Mouse (Mus musculus) gastrocnemius, postnatal 10 days (tissue): ENCODE results near the gene Hid1. TPM values are rescaled to one million over a fixed set of nuclear protein-coding genes. Genes with fewer than 3 reads are reported as not detected.

Experiments used
- DNase-seq: peaks from one replicate; pipeline ENCODE4 v3.0.0; 2021; ENCODE audit warnings: mixed read lengths
- total RNA-seq, 2 experiments: library from RNA; stranded (reverse); gene quantifications; 2 replicates each; pipeline ENCODE4 v1.2.3; 2021

Hid1 gene
- total RNA-seq, 2 experiments from 2014 or later = 5.7 to 6.1 TPM

DNA sequence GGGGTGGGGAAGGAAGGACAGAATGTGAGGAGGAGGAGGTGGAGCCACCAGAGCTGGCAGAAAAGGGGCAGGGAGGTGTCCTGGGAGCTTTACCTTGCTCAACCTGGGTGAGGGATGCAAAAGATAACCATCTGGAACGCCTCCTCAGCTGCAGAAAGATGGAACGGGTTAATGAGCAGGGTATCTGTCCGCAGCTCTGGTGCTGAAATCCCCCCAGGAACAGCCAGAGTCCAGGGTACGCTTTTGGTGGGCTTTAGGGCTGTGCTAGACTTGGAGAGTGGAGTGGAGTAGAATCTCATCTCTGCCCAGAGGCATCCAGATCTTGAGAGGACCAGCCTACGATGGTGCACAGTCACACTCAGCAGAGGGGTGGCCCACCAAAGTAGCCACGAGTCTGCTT, 31.4 kb downstream of the Hid1 start:
- no peak for DNase-seq

- no peak for DNase-seq
These were observed 32.3 kb downstream of the Hid1 start for GRCm38 (mm10) chr11:115335223-115335622.

GRCm38 (mm10) chr11:115334531-115334930, 33.0 kb downstream of the Hid1 start, which contains the start of gene Otop3:
TSS of gene Otop3 (plus strand) at chr11:115334731.
- no peak for DNase-seq

DNA sequence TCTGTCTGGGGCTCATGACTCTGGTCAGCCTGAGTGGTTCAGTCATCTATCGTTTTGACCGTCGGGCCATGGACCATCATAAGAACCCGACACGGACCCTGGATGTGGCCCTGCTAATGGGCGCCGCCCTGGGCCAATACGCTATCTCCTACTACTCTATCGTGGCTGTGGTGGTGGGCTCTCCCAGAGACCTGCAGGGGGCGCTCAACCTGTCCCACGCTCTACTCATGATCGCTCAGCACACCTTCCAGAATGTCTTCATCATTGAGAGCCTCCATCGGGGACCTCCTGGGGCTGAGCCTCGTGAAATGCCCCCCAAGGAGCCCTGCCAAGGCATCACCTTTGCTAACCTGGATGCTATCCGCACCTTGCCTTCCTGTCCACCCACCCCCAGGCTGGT, 38.2 kb downstream of the Hid1 start:
- no peak for DNase-seq

- DNase-seq = no peak
These were observed 40.8 kb downstream of the Hid1 start for GRCm38 (mm10) chr11:115326730-115327129.

GRCm38 (mm10) chr11:115323354-115323753, 44.2 kb downstream of the Hid1 start:
- no peak for DNase-seq

DNA sequence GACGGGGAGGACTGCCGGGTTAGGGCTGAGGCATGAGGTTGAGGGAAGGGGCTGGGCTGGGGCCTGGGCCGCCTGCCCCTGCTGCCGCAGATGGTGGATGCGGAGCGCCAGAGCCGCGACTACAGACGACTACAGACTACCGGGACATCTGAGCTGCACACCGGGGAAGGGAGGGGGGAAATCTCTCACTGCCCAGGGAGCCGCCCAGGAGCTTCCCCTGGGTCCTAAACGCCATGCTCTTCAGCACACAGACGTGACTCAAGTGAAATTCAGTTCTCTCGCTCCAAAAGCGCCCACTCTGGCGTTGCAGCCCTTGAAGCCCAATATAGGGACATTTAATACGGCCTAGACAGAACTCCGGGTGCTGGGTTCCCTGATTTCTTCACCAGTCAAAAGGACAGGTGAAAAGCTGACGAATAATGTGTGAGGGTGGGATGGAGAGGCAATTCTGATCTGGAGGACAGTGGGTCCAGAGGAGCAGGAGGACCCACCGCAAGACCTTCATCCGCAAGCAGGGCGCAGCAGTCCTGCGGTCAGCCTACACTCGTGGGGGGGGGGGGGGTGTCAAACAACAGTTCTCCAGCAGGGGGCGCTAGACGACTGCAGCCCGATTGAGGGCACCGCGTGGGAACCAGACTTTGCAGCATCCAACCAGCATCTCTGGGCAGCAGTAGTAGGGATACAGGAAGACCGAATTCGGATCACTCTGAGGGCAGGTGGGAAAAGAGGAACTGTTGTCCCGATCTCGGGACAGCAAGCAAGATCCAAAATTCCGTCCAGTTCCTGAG, 45.5 kb downstream of the Hid1 start, which contains the start of gene Ush1g:
Gene Ush1g (minus strand): TSS at position 136 of the 788 bp plus-strand sequence.
- DNase-seq = peak; percentile 77

GRCm38 (mm10) chr11:115319704-115320383, 47.7 kb downstream of the Hid1 start:
- DNase-seq = peak; percentile 50

- DNase-seq = no peak
These were observed 49.1 kb downstream of the Hid1 start for GRCm38 (mm10) chr11:115318245-115319027.

GRCm38 (mm10) chr11:115317204-115317603, 50.4 kb downstream of the Hid1 start:
- no peak for DNase-seq

GRCm38 (mm10) chr11:115314249-115314648, 53.3 kb downstream of the Hid1 start:
- no peak for DNase-seq

- DNase-seq = no peak
These were observed 58.8 kb downstream of the Hid1 start for GRCm38 (mm10) chr11:115308781-115309180.

DNA sequence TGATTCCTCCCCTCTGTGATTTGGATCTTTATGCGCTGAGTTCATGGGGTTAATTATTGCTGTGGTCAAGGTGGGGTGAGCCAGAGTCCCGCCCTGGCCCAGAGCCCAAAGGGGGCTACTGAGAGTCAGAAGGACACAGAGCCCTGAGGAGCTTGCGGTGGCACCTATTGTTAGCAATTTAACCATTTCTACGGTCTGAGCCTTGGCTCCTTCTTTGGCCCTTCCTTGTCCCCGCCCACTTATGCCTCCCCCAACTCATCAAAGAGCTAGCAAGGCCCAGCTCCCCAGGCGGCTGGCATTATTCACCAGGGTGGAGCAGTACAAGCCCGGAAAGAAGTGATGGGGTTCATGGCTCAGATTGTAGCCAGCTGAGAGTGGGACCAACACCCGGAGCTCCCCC, 60.7 kb downstream of the Hid1 start, which contains the start of gene Otop2:
Gene Otop2 (plus strand): TSS at position 301 of the 400 bp plus-strand sequence.
- DNase-seq = no peak

- DNase-seq = no peak
These were observed 64.4 kb downstream of the Hid1 start for GRCm38 (mm10) chr11:115303167-115303566.

- DNase-seq = no peak
These were observed 66.2 kb downstream of the Hid1 start for GRCm38 (mm10) chr11:115301351-115301750.

GRCm38 (mm10) chr11:115300745-115301144, 66.8 kb downstream of the Hid1 start:
- DNase-seq = no peak

DNA sequence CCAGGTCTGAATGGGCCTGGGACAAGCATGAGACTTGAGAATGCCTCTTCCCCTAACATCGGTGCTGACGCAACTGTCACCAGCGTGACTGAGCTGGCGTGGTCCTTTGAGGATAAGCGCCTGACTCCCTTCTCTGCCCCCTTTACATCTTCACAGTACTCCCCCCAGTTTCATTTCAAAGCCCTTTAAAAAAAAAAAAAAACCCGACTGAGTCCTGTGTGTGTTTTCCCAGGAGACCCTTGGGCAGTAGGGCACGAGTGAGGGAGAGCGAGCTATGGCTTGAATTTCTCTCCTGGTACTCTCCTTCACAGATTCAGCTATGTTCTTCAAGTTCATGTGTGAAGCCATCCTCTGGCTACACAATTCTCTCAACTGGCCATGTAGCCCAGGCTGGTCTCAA, 69.4 kb downstream of the Hid1 start:
- DNase-seq = no peak

Other genes starting within 250 kb of the Hid1 start
- gene Cd300lf, start 233.8 kb downstream of the Hid1 start, total RNA-seq = under 1 TPM in 1 of 2 experiments, not detected in 1; 0.34 TPM
- 1 to 10 TPM; 6.5 to 8.3 TPM for gene Slc9a3r1, start 204.4 kb downstream of the Hid1 start, total RNA-seq
- gene Tmem104, start 180.3 kb downstream of the Hid1 start, total RNA-seq = 1 to 10 TPM; 3.9 to 6.4 TPM
- 10 to 100 TPM; 13.7 to 14.8 TPM for gene Nat9, start 179.9 kb downstream of the Hid1 start, total RNA-seq
- under 1 TPM; 0.05 to 0.16 TPM for gene Grin2c, start 100.5 kb downstream of the Hid1 start, total RNA-seq
- gene Fdxr, start 90.7 kb downstream of the Hid1 start, total RNA-seq = 1 to 10 TPM; 5.0 to 5.7 TPM
- gene Fads6, start 70.1 kb downstream of the Hid1 start, total RNA-seq = 1 to 10 TPM in 1 of 2 experiments, under 1 TPM in 1; 0.86 to 1.1 TPM
- gene Otop2, start 60.6 kb downstream of the Hid1 start, total RNA-seq = not detected
- under 1 TPM; 0.09 to 0.16 TPM for gene Ush1g, start 45.7 kb downstream of the Hid1 start, total RNA-seq
- gene Otop3, start 33.0 kb downstream of the Hid1 start, total RNA-seq = not detected
- gene Cdr2l, start 14.2 kb upstream of the Hid1 start, total RNA-seq = 10 to 100 TPM in 1 of 2 experiments, 1 to 10 TPM in 1; 9.8 to 17.0 TPM
- 100 to 1,000 TPM in 1 of 2 experiments, 10 to 100 TPM in 1; 89.1 to 100 TPM for gene Mrpl58, start 36.0 kb upstream of the Hid1 start, total RNA-seq
- 1,000 to 10,000 TPM; 1,026 to 1,088 TPM for gene Atp5h, start 52.2 kb upstream of the Hid1 start, total RNA-seq
- gene Kctd2, start 52.4 kb upstream of the Hid1 start, total RNA-seq = 10 to 100 TPM; 16.2 to 19.4 TPM
- gene Trim80, start 72.8 kb upstream of the Hid1 start, total RNA-seq = not detected
- gene Slc16a5, start 94.7 kb upstream of the Hid1 start, total RNA-seq = not detected
- gene Armc7, start 107.9 kb upstream of the Hid1 start, total RNA-seq = 1 to 10 TPM; 1.2 to 2.4 TPM
- gene Nt5c, start 124.1 kb upstream of the Hid1 start, total RNA-seq = 10 to 100 TPM; 17.3 to 19.0 TPM
- gene Jpt1, start 146.6 kb upstream of the Hid1 start, total RNA-seq = 100 to 1,000 TPM; 132 to 134 TPM
- gene Sumo2, start 168.5 kb upstream of the Hid1 start, total RNA-seq = 100 to 1,000 TPM; 182 to 195 TPM
- gene Nup85, start 196.7 kb upstream of the Hid1 start, total RNA-seq = 10 to 100 TPM; 23.5 to 33.2 TPM
- gene Mrps7, start 236.2 kb upstream of the Hid1 start, total RNA-seq = 10 to 100 TPM; 61.1 to 71.6 TPM
- gene Gga3, start 236.3 kb upstream of the Hid1 start, total RNA-seq = 10 to 100 TPM in 1 of 2 experiments, 1 to 10 TPM in 1; 9.3 to 21.6 TPM
- 10 to 100 TPM; 38.3 to 38.7 TPM for gene Mif4gd, start 245.2 kb upstream of the Hid1 start, total RNA-seq